ENCODE assay signal across 16 mouse cellular contexts in genomic region chr15:31068127-31068526, GRCm38 (mm10).
DNase-seq lines count a peak whose midpoint lies in the region; ATAC-seq and TF ChIP-seq lines count a peak whose summit lies in the region.
"Had no signal": no experiment of that assay in that cellular context is flagged by ENCODE, and none has a peak within 500 bp of the region (broad histone marks: within the 10 kb centered on the region; RNA-seq: fewer than 3 reads in every experiment).

No protein-coding gene starts in this region.

- no peak for TF ChIP-seq CTCF in hindbrain, postnatal 0 days (IDR thresholded peaks at IDR 0.05; ENCODE audit: low read depth)

- WGBS in embryonic facial prominence, embryonic 14.5 days, result 48% methylated on average over 2 of the region's 2 CpGs
- WGBS in embryonic facial prominence, embryonic 10.5 days, result 87% methylated on average over 2 of the region's 2 CpGs
- WGBS in neural tube, embryonic 14.5 days, result 63% methylated on average over 2 of the region's 2 CpGs
- 69% methylated on average over 2 of the region's 2 CpGs for WGBS in neural tube, embryonic 15.5 days
- WGBS in hindbrain, postnatal 0 days, result 39% methylated on average over 2 of the region's 2 CpGs

- ATAC-seq in embryonic facial prominence, embryonic 14.5 days (ENCODE audit: low read depth), result no peak
- peak; percentile 41; the same call in 1 of the 2 replicates for ATAC-seq in neural tube, embryonic 14.5 days (ENCODE audit: low read depth)
- no peak for ATAC-seq in neural tube, embryonic 15.5 days (ENCODE audit: low FRiP score)
- peak; percentile 68; the same call in 1 of the 2 replicates for ATAC-seq in hindbrain, postnatal 0 days

- H3K9me3 ChIP-seq in embryonic facial prominence, embryonic 14.5 days (ENCODE audit: control insufficient read depth, low read length), result no peaks in the 10 kb centered on the region
- H3K9me3 ChIP-seq in embryonic facial prominence, embryonic 10.5 days, result no peaks in the 10 kb centered on the region
- no peaks in the 10 kb centered on the region for H3K9me3 ChIP-seq in neural tube, embryonic 14.5 days (ENCODE audit: control insufficient read depth, low read length)
- H3K9me3 ChIP-seq in neural tube, embryonic 15.5 days (replicated peaks), result no peaks in the 10 kb centered on the region
- no peaks in the 10 kb centered on the region for H3K9me3 ChIP-seq in hindbrain, postnatal 0 days (ENCODE audit: low read length)
- H3K9me3 ChIP-seq: heart, embryonic 13.5 days; limb, embryonic 15.5 days had no signal

- no peaks in the 10 kb centered on the region for H3K27me3 ChIP-seq in embryonic facial prominence, embryonic 14.5 days (replicated peaks; ENCODE audit: control insufficient read depth, insufficient read depth, low read length)
- H3K27me3 ChIP-seq in embryonic facial prominence, embryonic 10.5 days (replicated peaks; ENCODE audit: low read depth, poor library complexity, severe bottlenecking), result no peaks in the 10 kb centered on the region
- no peaks in the 10 kb centered on the region for H3K27me3 ChIP-seq in neural tube, embryonic 14.5 days (ENCODE audit: control insufficient read depth, insufficient read depth, low read length)
- no peaks in the 10 kb centered on the region for H3K27me3 ChIP-seq in neural tube, embryonic 15.5 days (replicated peaks)
- no peaks in the 10 kb centered on the region for H3K27me3 ChIP-seq in hindbrain, postnatal 0 days (ENCODE audit: insufficient read depth, low read length)
- H3K27me3 ChIP-seq: heart, embryonic 13.5 days; limb, embryonic 15.5 days had no signal

- DNase-seq in embryonic facial prominence, embryonic 14.5 days (ENCODE audit: low spot score), result peak; percentile 30
- no peak for DNase-seq in embryonic facial prominence, embryonic 10.5 days (ENCODE audit: low spot score)
- peak; percentile 27 for DNase-seq in layer of hippocampus, adult 11-12 months (ENCODE audit: low spot score)
- DNase-seq in layer of hippocampus, adult 8-10 months (ENCODE audit: low spot score in 2 of 2), result no peak
- DNase-seq in hindbrain, postnatal 0 days (ENCODE audit: low spot score), result peak; percentile 73
- no peak for DNase-seq in gastrocnemius, postnatal 25 days
- DNase-seq: cerebellum, adult 11-12 months; heart, postnatal 4 days; kidney, adult 2 months; kidney, postnatal 4 days; lung, adult 2 months; thymus, postnatal 4 days had no signal

- no peaks in the 10 kb centered on the region for H3K4me1 ChIP-seq in embryonic facial prominence, embryonic 14.5 days (ENCODE audit: control insufficient read depth, insufficient read depth, low read length)
- H3K4me1 ChIP-seq in embryonic facial prominence, embryonic 10.5 days, result no peaks in the 10 kb centered on the region
- no peaks in the 10 kb centered on the region for H3K4me1 ChIP-seq in neural tube, embryonic 14.5 days (ENCODE audit: control insufficient read depth, insufficient read depth, low read length)
- no peaks in the 10 kb centered on the region for H3K4me1 ChIP-seq in neural tube, embryonic 15.5 days
- H3K4me1 ChIP-seq in hindbrain, postnatal 0 days (ENCODE audit: insufficient read depth, low read length), result no peaks in the 10 kb centered on the region
- H3K4me1 ChIP-seq: heart, embryonic 13.5 days; limb, embryonic 15.5 days had no signal

- no peak overlapping the region for H3K9ac ChIP-seq in embryonic facial prominence, embryonic 14.5 days (ENCODE audit: low read depth, low read length)
- no peak overlapping the region for H3K9ac ChIP-seq in neural tube, embryonic 14.5 days (replicated peaks; ENCODE audit: low read depth, low read length)
- H3K9ac ChIP-seq in neural tube, embryonic 15.5 days (replicated peaks), result no peak overlapping the region
- H3K9ac ChIP-seq in hindbrain, postnatal 0 days (replicated peaks; ENCODE audit: low read length), result no peak overlapping the region
- H3K9ac ChIP-seq: heart, embryonic 13.5 days; limb, embryonic 15.5 days had no signal

- no peak overlapping the region for H3K4me3 ChIP-seq in embryonic facial prominence, embryonic 14.5 days (ENCODE audit: low read depth, low read length)
- H3K4me3 ChIP-seq in embryonic facial prominence, embryonic 10.5 days, result no peak overlapping the region
- no peak overlapping the region for H3K4me3 ChIP-seq in neural tube, embryonic 14.5 days (ENCODE audit: low read depth, low read length)
- H3K4me3 ChIP-seq in neural tube, embryonic 15.5 days (replicated peaks), result no peak overlapping the region
- H3K4me3 ChIP-seq in hindbrain, postnatal 0 days (ENCODE audit: low read length), result no peak overlapping the region
- H3K4me3 ChIP-seq: heart, embryonic 13.5 days; limb, embryonic 15.5 days had no signal

- H3K27ac ChIP-seq in embryonic facial prominence, embryonic 14.5 days (replicated peaks; ENCODE audit: low read depth, low read length), result no peak overlapping the region
- no peak overlapping the region for H3K27ac ChIP-seq in embryonic facial prominence, embryonic 10.5 days (replicated peaks)
- H3K27ac ChIP-seq in neural tube, embryonic 14.5 days (ENCODE audit: low read depth, low read length), result no peak overlapping the region
- no peak overlapping the region for H3K27ac ChIP-seq in neural tube, embryonic 15.5 days (replicated peaks)
- H3K27ac ChIP-seq in hindbrain, postnatal 0 days, result no peak overlapping the region
- H3K27ac ChIP-seq: heart, embryonic 13.5 days; limb, embryonic 15.5 days had no signal

- H3K36me3 ChIP-seq in embryonic facial prominence, embryonic 14.5 days (ENCODE audit: control insufficient read depth, insufficient read depth, low read length), result no peaks in the 10 kb centered on the region
- H3K36me3 ChIP-seq in embryonic facial prominence, embryonic 10.5 days (replicated peaks), result no peaks in the 10 kb centered on the region
- no peaks in the 10 kb centered on the region for H3K36me3 ChIP-seq in neural tube, embryonic 14.5 days (ENCODE audit: control insufficient read depth, insufficient read depth, low read length)
- H3K36me3 ChIP-seq in neural tube, embryonic 15.5 days, result no peaks in the 10 kb centered on the region
- no peaks in the 10 kb centered on the region for H3K36me3 ChIP-seq in hindbrain, postnatal 0 days (ENCODE audit: insufficient read depth, low read length)
- H3K36me3 ChIP-seq: heart, embryonic 13.5 days; limb, embryonic 15.5 days had no signal

- H3K4me2 ChIP-seq in embryonic facial prominence, embryonic 14.5 days (ENCODE audit: low read depth, low read length), result no peak overlapping the region
- H3K4me2 ChIP-seq in neural tube, embryonic 14.5 days (ENCODE audit: low read depth, low read length), result no peak overlapping the region
- no peak overlapping the region for H3K4me2 ChIP-seq in neural tube, embryonic 15.5 days
- H3K4me2 ChIP-seq in hindbrain, postnatal 0 days (ENCODE audit: low read depth, low read length), result no peak overlapping the region
- H3K4me2 ChIP-seq: heart, embryonic 13.5 days; limb, embryonic 15.5 days had no signal

Comparison
In these comparisons a context has a peak if more than half of its experiments do, and no peak if none do; other contexts are left out.
1. ATAC-seq: peak in neural tube, embryonic 14.5 days (single experiment) and hindbrain, postnatal 0 days (single experiment); none in embryonic facial prominence, embryonic 14.5 days (single experiment) and neural tube, embryonic 15.5 days (single experiment).
2. DNase-seq: peak in embryonic facial prominence, embryonic 14.5 days (single experiment), layer of hippocampus, adult 11-12 months (single experiment) and hindbrain, postnatal 0 days (single experiment); none in embryonic facial prominence, embryonic 10.5 days (single experiment), layer of hippocampus, adult 8-10 months (0 of 2) and gastrocnemius, postnatal 25 days (single experiment).